Mouse (Mus musculus) C2C12 (cell line): Measurements from ENCODE around the gene Ppp1r36. TPM values are rescaled to one million over a fixed set of nuclear protein-coding genes. Genes with fewer than 3 reads are reported as not detected.

Experiments used
- H3K27me3 ChIP-seq: one replicate; pipeline ENCODE4 v1.6.1; 2011; ENCODE audit not compliant: control insufficient read depth, insufficient read depth, insufficient read length
- H3K36me3 ChIP-seq: one replicate; pipeline ENCODE4 v1.6.1; 2011; ENCODE audit not compliant: control insufficient read depth, insufficient read depth
- H3K4me3 ChIP-seq: one replicate; pipeline ENCODE4 v1.5.1; 2011; ENCODE audit warnings: mild to moderate bottlenecking, control low read depth; ENCODE audit not compliant: poor library complexity, insufficient read depth, severe bottlenecking
- H3K79me2 ChIP-seq: one replicate; pipeline ENCODE4 v1.6.1; 2011; ENCODE audit not compliant: control insufficient read depth, insufficient read depth
- H3K79me3 ChIP-seq: one replicate; pipeline ENCODE4 v1.6.1; 2011; ENCODE audit warnings: low read depth, control low read depth
- H3ac ChIP-seq: one replicate; pipeline ENCODE3; 2011; ENCODE audit warnings: low read depth; ENCODE audit not compliant: control insufficient read depth, insufficient read length
- CEBPB ChIP-seq: IDR thresholded peaks from one replicate; pipeline ENCODE4 v1.6.1; 2011; ENCODE audit warnings: low read depth, mild to moderate bottlenecking, control low read depth, moderate library complexity
- CTCF ChIP-seq: IDR thresholded peaks from one replicate; pipeline ENCODE4 v1.5.1; 2011; ENCODE audit not compliant: control insufficient read depth, insufficient read depth, insufficient read length
- FOSL1 ChIP-seq: IDR thresholded peaks from one replicate; pipeline ENCODE4 v1.8.0; 2011; ENCODE audit warnings: mild to moderate bottlenecking, low read length; ENCODE audit not compliant: poor library complexity, insufficient read depth, severe bottlenecking
- MAX ChIP-seq: IDR thresholded peaks from one replicate; pipeline ENCODE4 v1.6.1; 2011; ENCODE audit warnings: mild to moderate bottlenecking, control low read depth
- MYOD1 ChIP-seq: IDR thresholded peaks from one replicate; pipeline ENCODE4 v1.6.1; 2011; ENCODE audit warnings: low read depth; ENCODE audit not compliant: control insufficient read depth, insufficient read length
- MYOG ChIP-seq: IDR thresholded peaks from one replicate; pipeline ENCODE4 v1.6.1; 2011; ENCODE audit not compliant: control insufficient read depth, insufficient read length; ENCODE audit errors: extremely low read depth
- USF1 ChIP-seq: IDR thresholded peaks from one replicate; pipeline ENCODE4 v1.6.1; 2011; ENCODE audit warnings: low read depth, mild to moderate bottlenecking, control low read depth, moderate library complexity
- polyA plus RNA-seq: library from polyadenylated mRNA; unstranded; fragments of >200 nt; fragmentation: generic; extraction: Trizol; gene quantifications from one replicate; pipeline ENCODE4 v1.2.1, GENCODE M21; 2012; ENCODE audit warnings: missing spikeins

Gene Ppp1r36
- polyA plus RNA-seq, 1 experiment: not detected

- Histone ChIP-seq H3K79me2 (no peaks in the 10 kb centered on the region), H3K36me3 (no peaks in the 10 kb centered on the region), H3ac (no peak overlapping the region), H3K79me3 (no peaks in the 10 kb centered on the region), H3K27me3 (no peaks in the 10 kb centered on the region), H3K4me3 (no peak overlapping the region)
- no peak for TF ChIP-seq CEBPB
- TF ChIP-seq FOSL1: no peak
- TF ChIP-seq USF1: no peak
- no peak for TF ChIP-seq MAX
- no peak for TF ChIP-seq MYOG
These were observed 65.1 kb downstream of the Ppp1r36 start for GRCm38 (mm10) chr12:76482446-76482845.

- H3ac ChIP-seq: no peak overlapping the region
- no peaks in the 10 kb centered on the region for H3K27me3 ChIP-seq
- H3K79me3 ChIP-seq: no peaks in the 10 kb centered on the region
- H3K79me2 ChIP-seq: no peaks in the 10 kb centered on the region
- H3K36me3 ChIP-seq: no peaks in the 10 kb centered on the region
- H3K4me3 ChIP-seq: no peak overlapping the region
- no peak for TF ChIP-seq USF1
- no peak for TF ChIP-seq MYOG
- no peak for TF ChIP-seq FOSL1
- no peak for TF ChIP-seq CTCF
- TF ChIP-seq MAX: no peak
- no peak for TF ChIP-seq MYOD1
- no peak for TF ChIP-seq CEBPB
These were observed 65.6 kb downstream of the Ppp1r36 start for GRCm38 (mm10) chr12:76482948-76483347.

- H3K36me3 ChIP-seq: no peaks in the 10 kb centered on the region
- no peak for TF ChIP-seq MYOG
- H3K79me3 ChIP-seq: no peaks in the 10 kb centered on the region
- no peak overlapping the region for H3K4me3 ChIP-seq
- no peaks in the 10 kb centered on the region for H3K27me3 ChIP-seq
- H3K79me2 ChIP-seq: no peaks in the 10 kb centered on the region
- H3ac ChIP-seq: no peak overlapping the region
These were observed 67.5 kb downstream of the Ppp1r36 start for GRCm38 (mm10) chr12:76484881-76485280.

- no peaks in the 10 kb centered on the region for H3K27me3 ChIP-seq
- TF ChIP-seq MAX (no peak), MYOG (no peak), USF1 (no peak), CTCF (no peak), MYOD1 (no peak), CEBPB (no peak)
- no peaks in the 10 kb centered on the region for H3K79me3 ChIP-seq
- no peak overlapping the region for H3K4me3 ChIP-seq
- no peaks in the 10 kb centered on the region for H3K36me3 ChIP-seq
- no peaks in the 10 kb centered on the region for H3K79me2 ChIP-seq
- H3ac ChIP-seq: no peak overlapping the region
These were observed 68.0 kb downstream of the Ppp1r36 start for GRCm38 (mm10) chr12:76485381-76485780.

GRCm38 (mm10) chr12:76486943-76487342 is 69.6 kb downstream of the Ppp1r36 start:
- no peak overlapping the region for H3K4me3 ChIP-seq
- TF ChIP-seq CEBPB (no peak), MYOG (no peak), USF1 (no peak)
- H3K79me3 ChIP-seq: no peaks in the 10 kb centered on the region
- H3K36me3 ChIP-seq: no peaks in the 10 kb centered on the region
- no peak overlapping the region for H3ac ChIP-seq
- no peaks in the 10 kb centered on the region for H3K79me2 ChIP-seq
- H3K27me3 ChIP-seq: no peaks in the 10 kb centered on the region

Other genes starting within 250 kb of the Ppp1r36 start
- gene Esr2, start 240.3 kb upstream of the Ppp1r36 start, polyA plus RNA-seq: 0.19 TPM
- not detected for gene Tex21, start 170.8 kb upstream of the Ppp1r36 start, polyA plus RNA-seq
- 80.9 TPM for gene Mthfd1, start 162.2 kb upstream of the Ppp1r36 start, polyA plus RNA-seq
- gene Akap5, start 92.6 kb upstream of the Ppp1r36 start, polyA plus RNA-seq: 0.04 TPM
- gene Zbtb25, start 47.9 kb upstream of the Ppp1r36 start, polyA plus RNA-seq: 6.5 TPM
- 2.4 TPM for gene Zbtb1, start 47.3 kb upstream of the Ppp1r36 start, polyA plus RNA-seq
- 5.1 TPM for gene Hspa2, start 13.4 kb upstream of the Ppp1r36 start, polyA plus RNA-seq
- gene Plekhg3, start 113.4 kb downstream of the Ppp1r36 start, polyA plus RNA-seq: 9.3 TPM